Mouse (Mus musculus) bone marrow macrophage, adult 2 months (primary cell): ENCODE results near the gene Togaram2.

Experiments
- CTCF ChIP-seq: IDR thresholded peaks from 2 replicates; pipeline ENCODE4 v1.5.1; 2012; ENCODE audit warnings: low read depth, mild to moderate bottlenecking, low read length, moderate library complexity
- POLR2A ChIP-seq: IDR thresholded peaks from 2 replicates; pipeline ENCODE4 v1.6.1; 2012; ENCODE audit warnings: mild to moderate bottlenecking, low read depth, low read length, borderline replicate concordance

DNA sequence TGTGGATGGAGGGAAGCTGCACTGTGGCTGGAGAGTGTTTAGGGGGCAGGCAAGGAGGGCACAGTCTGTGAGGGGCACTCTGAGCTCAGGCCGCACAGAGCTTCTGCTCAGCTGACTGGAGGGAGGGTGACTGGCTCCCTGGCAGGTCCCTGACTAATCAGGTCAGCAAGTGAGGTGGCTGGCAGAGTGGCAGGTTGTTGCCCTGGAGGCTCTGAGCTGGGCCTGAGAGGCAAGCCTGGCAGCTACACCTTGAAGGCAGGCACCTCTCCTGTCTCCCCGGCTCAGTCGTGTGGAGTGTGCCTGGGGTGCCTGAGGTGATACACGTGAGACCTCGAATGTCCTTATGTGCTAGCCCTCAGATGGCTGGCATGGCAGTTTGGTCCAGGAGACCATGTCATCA is 23.3 kb downstream of the Togaram2 start:
- TF ChIP-seq CTCF = no peak
- no peak for TF ChIP-seq POLR2A
